In the genomic region with DNA sequence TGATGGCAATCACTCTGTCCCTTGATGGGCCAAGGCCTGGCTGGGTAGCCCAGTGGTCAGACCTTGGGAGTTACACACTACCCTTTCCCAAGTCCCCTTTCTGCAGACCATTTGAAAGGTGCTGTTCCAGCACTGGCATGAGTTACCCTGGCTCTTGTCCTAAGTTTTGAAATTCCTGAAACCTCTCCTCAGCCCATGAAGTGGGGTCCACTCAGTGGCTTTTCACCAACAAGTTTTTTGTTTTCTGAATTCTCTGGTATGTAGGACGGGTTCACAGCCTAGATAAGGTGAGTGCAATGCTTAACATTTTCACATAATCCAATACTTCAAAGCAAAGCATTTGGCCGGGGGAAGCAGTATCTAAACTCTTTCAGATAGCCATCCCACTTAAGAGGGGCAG, we compare ENCODE assay signal across 23 mouse cellular contexts.
DNase-seq lines count a peak whose midpoint lies in the region; ATAC-seq and TF ChIP-seq lines count a peak whose summit lies in the region.
"Had no signal": no experiment of that assay in that cellular context is flagged by ENCODE, and none has a peak within 500 bp of the region (broad histone marks: within the 10 kb centered on the region; RNA-seq: fewer than 3 reads in every experiment).

No protein-coding gene starts in this region.

- 31% methylated on average over 2 of the region's 2 CpGs for WGBS in heart, embryonic 15.5 days
- WGBS in heart, embryonic 10.5 days, result 30% methylated on average over 2 of the region's 2 CpGs
- 49% methylated on average over 2 of the region's 2 CpGs for WGBS in lung, embryonic 15.5 days

- H3K4me2 ChIP-seq in heart, embryonic 15.5 days, result no peak overlapping the region
- no peak overlapping the region for H3K4me2 ChIP-seq in lung, embryonic 15.5 days
- H3K4me2 ChIP-seq: embryonic facial prominence, embryonic 15.5 days; forebrain, embryonic 15.5 days; heart, embryonic 11.5 days; hindbrain, embryonic 15.5 days had no signal

- no peaks in the 10 kb centered on the region for H3K27me3 ChIP-seq in heart, embryonic 15.5 days
- H3K27me3 ChIP-seq in heart, embryonic 10.5 days (ENCODE audit: insufficient read depth, poor library complexity, severe bottlenecking), result no peaks in the 10 kb centered on the region
- H3K27me3 ChIP-seq in lung, embryonic 15.5 days, result no peaks in the 10 kb centered on the region
- H3K27me3 ChIP-seq: CH12.LX; embryonic facial prominence, embryonic 15.5 days; forebrain, embryonic 15.5 days; hindbrain, embryonic 15.5 days; Patski had no signal

- H3K4me3 ChIP-seq in heart, embryonic 15.5 days, result no peak overlapping the region
- no peak overlapping the region for H3K4me3 ChIP-seq in heart, embryonic 10.5 days
- no peak overlapping the region for H3K4me3 ChIP-seq in embryonic fibroblast, embryonic 13.5 days (ENCODE audit: insufficient read depth, low read length)
- H3K4me3 ChIP-seq in lung, embryonic 15.5 days, result no peak overlapping the region
- H3K4me3 ChIP-seq: embryonic facial prominence, embryonic 15.5 days; forebrain, embryonic 15.5 days; hindbrain, embryonic 15.5 days had no signal

- peak overlapping the region; percentile 5; the same call in 1 of the 2 replicates for H3K27ac ChIP-seq in heart, embryonic 15.5 days
- H3K27ac ChIP-seq in heart, embryonic 10.5 days, result no peak overlapping the region
- H3K27ac ChIP-seq in embryonic fibroblast, embryonic 13.5 days (ENCODE audit: insufficient read depth, low read length), result 0 out of 2 replicates have a peak overlapping the region, but pooled peaks have one; percentile 14
- H3K27ac ChIP-seq in lung, embryonic 15.5 days, result peak overlapping the region; percentile 59
- H3K27ac ChIP-seq: embryonic facial prominence, embryonic 15.5 days; forebrain, embryonic 15.5 days; hindbrain, embryonic 15.5 days had no signal

- DNase-seq in heart, embryonic 10.5 days (ENCODE audit: low spot score), result no peak
- peak; percentile 81 for DNase-seq in lung, postnatal 25 days (ENCODE audit: low spot score)
- DNase-seq in thymus, postnatal 36 days, result no peak
- DNase-seq in kidney, adult 9 months, result no peak
- DNase-seq: adrenal gland, adult 2 months; adrenal gland, postnatal 25 days; cerebellum, adult 8-10 months; cerebellum, postnatal 14 days; embryo, embryonic 11 days; gastrocnemius, postnatal 36 days; heart, adult 18-20 months; heart, postnatal 10 days had no signal

- H3K36me3 ChIP-seq in heart, embryonic 15.5 days, result peaks cover 45% of the 10 kb centered on the region
- H3K36me3 ChIP-seq in heart, embryonic 10.5 days, result peaks cover 43% of the 10 kb centered on the region
- H3K36me3 ChIP-seq in lung, embryonic 15.5 days, result peaks cover 47% of the 10 kb centered on the region

- peaks cover 25% of the 10 kb centered on the region for H3K4me1 ChIP-seq in heart, embryonic 15.5 days (replicated peaks)
- peaks cover 10% of the 10 kb centered on the region for H3K4me1 ChIP-seq in heart, embryonic 10.5 days
- H3K4me1 ChIP-seq in embryonic fibroblast, embryonic 13.5 days (ENCODE audit: control insufficient read depth, insufficient read depth, low read length), result 0 out of 2 replicates have a peak, but pooled peaks cover 11% of the 10 kb centered on the region
- peaks cover 40% of the 10 kb centered on the region for H3K4me1 ChIP-seq in lung, embryonic 15.5 days
- H3K4me1 ChIP-seq: forebrain, embryonic 15.5 days; hindbrain, embryonic 15.5 days had no signal

- no peaks in the 10 kb centered on the region for H3K9me3 ChIP-seq in heart, embryonic 15.5 days (replicated peaks)
- no peaks in the 10 kb centered on the region for H3K9me3 ChIP-seq in heart, embryonic 10.5 days
- no peaks in the 10 kb centered on the region for H3K9me3 ChIP-seq in lung, embryonic 15.5 days
- H3K9me3 ChIP-seq: embryonic facial prominence, embryonic 15.5 days; forebrain, embryonic 15.5 days; hindbrain, embryonic 15.5 days had no signal

- no peak for ATAC-seq in heart, embryonic 15.5 days (replicated peaks; ENCODE audit: insufficient number of reproducible peaks, insufficient read depth, low FRiP score, low read depth)
- ATAC-seq in lung, embryonic 15.5 days (ENCODE audit: borderline replicate concordance, extremely low read depth, low FRiP score, low TSS enrichment), result no peak
- ATAC-seq: activated CD4-positive, CD25-positive, alpha-beta regulatory T cell, adult 4 months; forebrain, embryonic 15.5 days; inflammation-experienced regulatory T-cells, adult 6 months; Patski had no signal

- TF ChIP-seq CTCF in embryonic fibroblast, embryonic 13.5 days (IDR thresholded peaks at IDR 0.05; ENCODE audit: borderline replicate concordance, insufficient read depth, low read length), result no peak

- TF ChIP-seq POLR2A in embryonic fibroblast, embryonic 13.5 days (IDR thresholded peaks at IDR 0.05; ENCODE audit: low read depth, low read length), result no peak

- H3K9ac ChIP-seq in heart, embryonic 15.5 days, result no peak overlapping the region
- H3K9ac ChIP-seq in lung, embryonic 15.5 days, result no peak overlapping the region
- H3K9ac ChIP-seq: embryonic facial prominence, embryonic 15.5 days; forebrain, embryonic 15.5 days; hindbrain, embryonic 15.5 days had no signal
